Mouse (Mus musculus) midbrain, embryonic 11.5 days (tissue): ENCODE data around the gene Asb4. TPM values are rescaled to one million over a fixed set of nuclear protein-coding genes. Genes with fewer than 3 reads are reported as not detected.

Experiments
- ATAC-seq: fragments of 200-750 bp; cut with Nextera tagmentation; 2 replicates; pipeline ENCODE4 v1.8.0; 2017; ENCODE audit warnings: moderate TSS enrichment, moderate library complexity; ENCODE audit not compliant: low FRiP score
- DNase-seq: peaks from one replicate; pipeline ENCODE4 v3.0.0; 2015; ENCODE audit warnings: low spot score; ENCODE audit errors: missing footprints
- H3K27ac ChIP-seq: fragments of 300-500 bp; sonication (generic); 2 replicates; pipeline ENCODE4 v1.5.1; 2014; ENCODE audit warnings: low read depth, low read length
- H3K27me3 ChIP-seq: fragments of 300-500 bp; sonication (generic); 2 replicates; pipeline ENCODE4 v1.6.1; 2014; ENCODE audit warnings: mild to moderate bottlenecking, low read length, moderate library complexity, mixed read lengths; ENCODE audit not compliant: control insufficient read depth, insufficient read depth
- H3K36me3 ChIP-seq: fragments of 300-500 bp; sonication (generic); 2 replicates; pipeline ENCODE4 v1.6.1; 2014; ENCODE audit warnings: mild to moderate bottlenecking, low read length, moderate library complexity, mixed read lengths; ENCODE audit not compliant: control insufficient read depth, insufficient read depth
- H3K4me1 ChIP-seq: fragments of 300-500 bp; sonication (generic); 2 replicates; pipeline ENCODE4 v1.6.1; 2014; ENCODE audit warnings: low read length; ENCODE audit not compliant: control insufficient read depth, insufficient read depth
- H3K4me2 ChIP-seq: fragments of 300-500 bp; sonication (generic); 2 replicates; pipeline ENCODE4 v1.6.1; 2014; ENCODE audit warnings: mild to moderate bottlenecking, moderate library complexity
- H3K4me3 ChIP-seq: fragments of 300-500 bp; sonication (generic); 2 replicates; pipeline ENCODE4 v1.5.1; 2014; ENCODE audit warnings: low read depth, low read length
- H3K9ac ChIP-seq: fragments of 300-500 bp; sonication (generic); 2 replicates; pipeline ENCODE4 v1.6.1; 2014; ENCODE audit warnings: low read length
- H3K9me3 ChIP-seq: fragments of 300-500 bp; sonication (generic); 2 replicates; pipeline ENCODE4 v1.6.1; 2016; ENCODE audit warnings: low read length; ENCODE audit not compliant: control insufficient read depth
- WGBS: fragments of 180-500 bp; shearing (Covaris S2); extraction: QIAGEN DNeasy Blood & Tissue Kit; methylation state at CpG from one replicate; pipeline ENCODE4 v1.1.7; 2014; 5-methylcytosine and 5-hydroxymethylcytosine counted together
- polyA plus RNA-seq: library from polyadenylated mRNA; unstranded; fragments of >200 nt; fragmentation: Nextera tagmentation; extraction: Ambion mirVana; gene quantifications from 2 replicates; pipeline ENCODE4 v1.2.1, GENCODE M21; 2014

Asb4 gene
- polyA plus RNA-seq, 1 experiment from 2014 or later, result 23.6 TPM

DNA sequence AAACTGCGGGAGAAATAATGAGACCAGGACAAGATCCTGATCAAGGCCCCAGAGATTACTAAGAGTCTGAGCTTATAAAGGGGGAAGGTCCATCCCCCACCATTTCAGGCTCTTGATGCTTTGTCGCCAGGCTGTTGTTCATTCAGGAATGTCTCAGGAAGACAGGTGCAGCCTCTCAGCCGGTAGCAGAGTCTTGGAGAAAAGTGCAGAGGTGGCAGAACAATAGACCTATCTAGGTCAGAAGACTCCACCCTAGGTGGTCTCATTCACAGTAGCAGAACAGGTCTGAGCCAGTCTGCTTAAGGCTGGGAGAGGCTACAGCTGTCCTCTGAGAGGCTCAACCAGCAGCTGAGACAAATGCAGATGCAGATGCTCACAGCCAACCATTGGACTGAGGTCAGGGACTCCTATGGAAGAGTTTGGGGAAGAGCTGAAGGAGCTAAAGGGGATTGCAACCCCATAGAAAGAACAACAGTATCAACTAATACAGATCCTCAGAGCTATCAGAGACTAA, 99.1 kb downstream of the Asb4 start:
- H3K4me1 ChIP-seq, result no peaks in the 10 kb centered on the region
- no peak overlapping the region for H3K4me2 ChIP-seq
- H3K4me3 ChIP-seq, result no peak overlapping the region
- ATAC-seq (no peak), DNase-seq (no peak)
- no peak overlapping the region for H3K9ac ChIP-seq
- WGBS, result 52% methylated on average over 3 of the region's 3 CpGs
- no peaks in the 10 kb centered on the region for H3K36me3 ChIP-seq
- H3K27me3 ChIP-seq, result no peaks in the 10 kb centered on the region
- no peak overlapping the region for H3K27ac ChIP-seq
- H3K9me3 ChIP-seq, result no peaks in the 10 kb centered on the region

Other genes with a start within 250 kb of the Asb4 start
- gene Pon1, start 189.4 kb upstream of the Asb4 start, polyA plus RNA-seq, result 0.08 and 0.18 TPM in 2 replicates
- 7.1 TPM in 2 replicates for gene Pon3, start 127.1 kb upstream of the Asb4 start, polyA plus RNA-seq
- 23.0 and 28.4 TPM in 2 replicates for gene Pon2, start 84.9 kb upstream of the Asb4 start, polyA plus RNA-seq
- 0.41 and 0.42 TPM in 2 replicates for gene Pdk4, start 112.9 kb downstream of the Asb4 start, polyA plus RNA-seq